Mouse (Mus musculus) midbrain, embryonic 14.5 days (tissue): ENCODE data around the gene Kat7. TPM values are rescaled to one million over a fixed set of nuclear protein-coding genes. Genes with fewer than 3 reads are reported as not detected.

Source experiments
- polyA plus RNA-seq: library from polyadenylated mRNA; unstranded; fragments of >200 nt; fragmentation: Nextera tagmentation; extraction: Ambion mirVana; gene quantifications from 2 replicates; pipeline ENCODE4 v1.2.1, GENCODE M21; 2014

Kat7 gene
- polyA plus RNA-seq, 1 experiment from 2014 or later, result 65.2 TPM

Other genes starting within 250 kb of the Kat7 start
- gene Itga3, start 233.4 kb downstream of the Kat7 start, polyA plus RNA-seq, result 9.0 and 11.7 TPM in 2 replicates
- 0.13 and 0.38 TPM in 2 replicates for gene Dlx3, start 190.1 kb downstream of the Kat7 start, polyA plus RNA-seq
- 0.12 TPM in 1 of 2 replicates, not detected in the other for gene Dlx4, start 164.0 kb downstream of the Kat7 start, polyA plus RNA-seq
- not detected in 2 replicates for gene Tac4, start 48.7 kb downstream of the Kat7 start, polyA plus RNA-seq
- gene Fam117a, start 26.8 kb upstream of the Kat7 start, polyA plus RNA-seq, result 2.4 and 2.5 TPM in 2 replicates
- gene Slc35b1, start 74.4 kb upstream of the Kat7 start, polyA plus RNA-seq, result 158 and 167 TPM in 2 replicates
- gene Spop, start 103.8 kb upstream of the Kat7 start, polyA plus RNA-seq, result 138 and 161 TPM in 2 replicates
- gene Nxph3, start 204.3 kb upstream of the Kat7 start, polyA plus RNA-seq, result 1.9 and 4.6 TPM in 2 replicates